Mouse (Mus musculus) ES-Bruce4 (cell line): ENCODE data around the gene Gal3st3.

ENCODE experiments used
- EP300 ChIP-seq: IDR thresholded peaks from 2 replicates; pipeline ENCODE4 v1.6.1; 2011; ENCODE audit warnings: low read depth, low read length; ENCODE audit not compliant: insufficient read depth
- POLR2A ChIP-seq: IDR thresholded peaks from one replicate; pipeline ENCODE4 v1.8.1; 2011; ENCODE audit warnings: low read length; ENCODE audit not compliant: insufficient read depth

- no peak for TF ChIP-seq EP300
- no peak for TF ChIP-seq POLR2A
Measured at GRCm38 (mm10) chr19:5302455-5302854, 4.3 kb downstream of the Gal3st3 start.
